Mouse (Mus musculus) ES-E14 (cell line): ENCODE data around the gene Als2.
A peak's percentile ranks its signal among the peaks of the same experiment; 100 is the strongest.

Experiments used
- HCFC1 ChIP-seq: IDR thresholded peaks from 2 replicates; pipeline ENCODE4 v1.6.1; 2012; ENCODE audit warnings: low read length, inconsistent platforms, borderline replicate concordance; ENCODE audit not compliant: insufficient read depth
- MAFK ChIP-seq: IDR thresholded peaks from 2 replicates; pipeline ENCODE4 v1.6.1; 2014; ENCODE audit warnings: mild to moderate bottlenecking, low read depth, low read length, inconsistent platforms; ENCODE audit not compliant: insufficient read depth
- ZC3H11A ChIP-seq: IDR thresholded peaks from 2 replicates; pipeline ENCODE4 v1.6.1; 2012; ENCODE audit warnings: low read depth, mild to moderate bottlenecking, inconsistent platforms, low read length, borderline replicate concordance
- ZNF384 ChIP-seq: IDR thresholded peaks from 2 replicates; pipeline ENCODE4 v1.6.1; 2012; ENCODE audit warnings: low read depth, low read length, inconsistent platforms

DNA sequence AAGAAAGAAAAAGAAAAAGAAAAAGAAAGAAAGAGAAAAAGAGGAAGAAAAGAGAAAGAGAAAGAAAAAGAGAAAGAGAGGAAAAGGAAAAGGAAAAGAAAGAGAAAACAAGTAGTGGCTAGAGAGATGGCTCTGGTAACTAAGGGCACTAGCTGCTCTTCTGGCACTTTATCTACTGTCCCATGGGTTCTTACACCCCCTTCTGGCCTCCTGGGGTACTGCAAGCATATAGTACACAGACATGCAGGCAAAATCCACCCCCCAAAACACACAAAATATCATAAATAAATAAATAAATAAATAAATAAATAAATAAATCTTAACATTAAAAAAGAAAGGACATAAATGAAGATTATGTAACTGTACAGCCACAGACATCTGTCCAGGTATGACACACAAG lies 94.2 kb downstream of the Als2 start:
- TF ChIP-seq MAFK (no peak), ZNF384 (no peak), ZC3H11A (peak; percentile 54; the same call in 1 of the 2 replicates), HCFC1 (no peak)
